Mouse (Mus musculus): ENCODE results near the gene Lta. TPM values are rescaled to one million over a fixed set of nuclear protein-coding genes. Genes with fewer than 3 reads are reported as not detected.

Gene Lta
- polyA plus RNA-seq, 1 experiment from 2014 or later, result not detected

GRCm38 (mm10) chr17:35196321-35196641 is 8.9 kb downstream of the Lta start:
- Histone ChIP-seq H3K4me1 (ENCODE audit: insufficient read depth) (peaks cover 16% of the 10 kb centered on the region), H3K4me2 (ENCODE audit: low read depth, low read length) (peak overlapping the region; percentile 80), H3K9me3 (ENCODE audit: low read length) (no peaks in the 10 kb centered on the region), H3K27me3 (ENCODE audit: insufficient read depth, low read length) (peaks cover 20% of the 10 kb centered on the region), H3K9ac (replicated peaks) (no peak overlapping the region), H3K4me3 (ENCODE audit: low read depth, low read length) (peak overlapping the region; percentile 44), H3K36me3 (replicated peaks; ENCODE audit: insufficient read depth, low read length) (no peaks in the 10 kb centered on the region; the same call in 1 of the 2 replicates), H3K27ac (ENCODE audit: low read depth) (no peak overlapping the region)
- ATAC-seq, result no peak
- WGBS (ENCODE audit: insufficient replicate concordance), result 38% methylated on average over 9 of the region's 9 CpGs
- no peak for TF ChIP-seq EP300 (IDR thresholded peaks at IDR 0.05; ENCODE audit: low read depth)
- TF ChIP-seq CTCF (IDR thresholded peaks at IDR 0.05; ENCODE audit: low read depth), result no peak
- DNase-seq, result no peak

GRCm38 (mm10) chr17:35195631-35196320 is 9.4 kb downstream of the Lta start:
- WGBS (ENCODE audit: insufficient replicate concordance), result 1% methylated on average over 57 of the region's 66 CpGs
- peak overlapping the region; percentile 80 for H3K4me2 ChIP-seq (ENCODE audit: low read depth, low read length)
- peak; percentile 82 for ATAC-seq
- peak overlapping the region; percentile 78; the same call in 1 of the 2 replicates for H3K27ac ChIP-seq (ENCODE audit: low read depth)
- DNase-seq, result peak; percentile 88
- no peaks in the 10 kb centered on the region; the same call in 1 of the 2 replicates for H3K36me3 ChIP-seq (replicated peaks; ENCODE audit: insufficient read depth, low read length)
- TF ChIP-seq CTCF (IDR thresholded peaks at IDR 0.05; ENCODE audit: low read depth) (peak; percentile 98), EP300 (IDR thresholded peaks at IDR 0.05; ENCODE audit: low read depth) (no peak)
- peaks cover 16% of the 10 kb centered on the region for H3K27me3 ChIP-seq (ENCODE audit: insufficient read depth, low read length)
- peak overlapping the region; percentile 44 for H3K4me3 ChIP-seq (ENCODE audit: low read depth, low read length)
- peak overlapping the region; percentile 35 for H3K9ac ChIP-seq (replicated peaks)
- H3K9me3 ChIP-seq (ENCODE audit: low read length), result no peaks in the 10 kb centered on the region
- peaks cover 16% of the 10 kb centered on the region for H3K4me1 ChIP-seq (ENCODE audit: insufficient read depth)

- H3K9me3 ChIP-seq (ENCODE audit: low read length), result no peaks in the 10 kb centered on the region
- H3K4me2 ChIP-seq (ENCODE audit: low read depth, low read length), result peak overlapping the region; percentile 80
- 34% methylated on average over 19 of the region's 19 CpGs for WGBS (ENCODE audit: insufficient replicate concordance)
- H3K9ac ChIP-seq (replicated peaks), result peak overlapping the region; percentile 35
- H3K4me1 ChIP-seq (ENCODE audit: insufficient read depth), result peaks cover 16% of the 10 kb centered on the region
- ATAC-seq (peak; percentile 27; the same call in 1 of the 2 replicates), DNase-seq (no peak)
- H3K27ac ChIP-seq (ENCODE audit: low read depth), result peak overlapping the region; percentile 78
- TF ChIP-seq EP300 (IDR thresholded peaks at IDR 0.05; ENCODE audit: low read depth) (no peak), CTCF (IDR thresholded peaks at IDR 0.05; ENCODE audit: low read depth) (no peak)
- peaks cover 13% of the 10 kb centered on the region for H3K27me3 ChIP-seq (ENCODE audit: insufficient read depth, low read length)
- no peaks in the 10 kb centered on the region; the same call in 1 of the 2 replicates for H3K36me3 ChIP-seq (replicated peaks; ENCODE audit: insufficient read depth, low read length)
- peak overlapping the region; percentile 44 for H3K4me3 ChIP-seq (ENCODE audit: low read depth, low read length)
Measured at GRCm38 (mm10) chr17:35194844-35195630, 10.1 kb downstream of the Lta start.

GRCm38 (mm10) chr17:35193881-35194843 is 11.0 kb downstream of the Lta start, which contains the start of gene Ltb:
TSS of gene Ltb (plus strand) at chr17:35194439.
- TF ChIP-seq EP300 (IDR thresholded peaks at IDR 0.05; ENCODE audit: low read depth), result no peak
- TF ChIP-seq CTCF (IDR thresholded peaks at IDR 0.05; ENCODE audit: low read depth), result no peak
- no peak for DNase-seq
- WGBS (ENCODE audit: insufficient replicate concordance), result 33% methylated on average over 28 of the region's 28 CpGs
- peak within 1 kb of the TSS; percentile 35 for H3K9ac ChIP-seq (replicated peaks)
- H3K36me3 ChIP-seq (replicated peaks; ENCODE audit: insufficient read depth, low read length), result no peaks in the 10 kb centered on the region
- H3K4me1 ChIP-seq (ENCODE audit: insufficient read depth), result peaks cover 20% of the 10 kb centered on the region
- H3K9me3 ChIP-seq (ENCODE audit: low read length), result no peaks in the 10 kb centered on the region
- peak within 1 kb of the TSS; percentile 80 for H3K4me2 ChIP-seq (ENCODE audit: low read depth, low read length)
- H3K27ac ChIP-seq (ENCODE audit: low read depth), result peak within 1 kb of the TSS; percentile 78
- ATAC-seq, result no peak
- H3K4me3 ChIP-seq (ENCODE audit: low read depth, low read length), result peak within 1 kb of the TSS; percentile 44
- H3K27me3 ChIP-seq (ENCODE audit: insufficient read depth, low read length), result peaks cover 12% of the 10 kb centered on the region

- Histone ChIP-seq H3K27ac (ENCODE audit: low read depth) (peak overlapping the region; percentile 75), H3K9ac (replicated peaks) (no peak overlapping the region), H3K27me3 (ENCODE audit: insufficient read depth, low read length) (peaks cover 12% of the 10 kb centered on the region), H3K36me3 (replicated peaks; ENCODE audit: insufficient read depth, low read length) (no peaks in the 10 kb centered on the region), H3K9me3 (ENCODE audit: low read length) (no peaks in the 10 kb centered on the region), H3K4me3 (ENCODE audit: low read depth, low read length) (no peak overlapping the region), H3K4me1 (ENCODE audit: insufficient read depth) (peaks cover 20% of the 10 kb centered on the region), H3K4me2 (ENCODE audit: low read depth, low read length) (no peak overlapping the region)
- DNase-seq, result no peak
- TF ChIP-seq EP300 (IDR thresholded peaks at IDR 0.05; ENCODE audit: low read depth), result no peak
- TF ChIP-seq CTCF (IDR thresholded peaks at IDR 0.05; ENCODE audit: low read depth), result no peak
- ATAC-seq, result no peak
- WGBS (ENCODE audit: insufficient replicate concordance), result 52% methylated on average over 5 of the region's 5 CpGs
Measured at GRCm38 (mm10) chr17:35192924-35193323, 12.2 kb downstream of the Lta start.
